Mouse (Mus musculus): ENCODE measurements around the gene Apopt1.

- no peak for TF ChIP-seq CTCF (IDR thresholded peaks at IDR 0.05; ENCODE audit: low read depth)
- no peak for TF ChIP-seq EP300 (IDR thresholded peaks at IDR 0.05; ENCODE audit: low read depth)
Measured at GRCm38 (mm10) chr12:111756698-111757082, 43.6 kb downstream of the Apopt1 start.
